Mouse (Mus musculus) forebrain, embryonic 14.5 days (tissue): Measurements from ENCODE around the gene Skor1. TPM values are rescaled to one million over a fixed set of nuclear protein-coding genes. Genes with fewer than 3 reads are reported as not detected.
A peak's percentile ranks its signal among the peaks of the same experiment; 100 is the strongest.

Experiments used
- ATAC-seq: fragments of 200-750 bp; cut with Nextera tagmentation; 2 replicates; pipeline ENCODE4 v1.8.0; 2017; ENCODE audit warnings: mild to moderate bottlenecking, moderate library complexity
- DNase-seq: peaks from one replicate; pipeline ENCODE4 v3.0.0-alpha.2; 2015; ENCODE audit warnings: low spot score
- H3K27ac ChIP-seq: fragments of 300-500 bp; sonication (generic); 2 replicates; pipeline ENCODE4 v1.5.1; 2014; ENCODE audit warnings: low read depth, mild to moderate bottlenecking, control low read depth, low read length, moderate library complexity
- H3K27me3 ChIP-seq: fragments of 300-500 bp; sonication (generic); replicated peaks from 2 replicates; pipeline ENCODE4 v1.6.1; 2014; ENCODE audit warnings: low read length, control low read depth, mixed read lengths; ENCODE audit not compliant: control insufficient read depth, insufficient read depth
- H3K36me3 ChIP-seq: fragments of 300-500 bp; sonication (generic); 2 replicates; pipeline ENCODE4 v1.6.1; 2014; ENCODE audit warnings: low read length, control low read depth; ENCODE audit not compliant: control insufficient read depth, insufficient read depth
- H3K4me1 ChIP-seq: fragments of 300-500 bp; sonication (generic); 2 replicates; pipeline ENCODE4 v1.6.1; 2014; ENCODE audit warnings: antibody characterized with exemption, low read length, control low read depth; ENCODE audit not compliant: control insufficient read depth, insufficient read depth
- H3K4me2 ChIP-seq: fragments of 300-500 bp; sonication (generic); 2 replicates; pipeline ENCODE4 v1.6.1; 2014; ENCODE audit warnings: mild to moderate bottlenecking, control low read depth, low read length
- H3K4me3 ChIP-seq: fragments of 300-500 bp; sonication (generic); 2 replicates; pipeline ENCODE4 v1.5.1; 2014; ENCODE audit warnings: low read depth, low read length, control low read depth
- H3K9ac ChIP-seq: fragments of 300-500 bp; sonication (generic); 2 replicates; pipeline ENCODE4 v1.6.1; 2014; ENCODE audit warnings: mild to moderate bottlenecking, low read length, control low read depth, moderate library complexity
- H3K9me3 ChIP-seq: fragments of 300-500 bp; sonication (generic); replicated peaks from 2 replicates; pipeline ENCODE4 v1.6.1; 2016; ENCODE audit warnings: low read length, control low read depth, mixed read lengths; ENCODE audit not compliant: control insufficient read depth
- WGBS: fragments of 180-500 bp; shearing (Covaris S2); extraction: QIAGEN DNeasy Blood & Tissue Kit; methylation state at CpG from one replicate; pipeline ENCODE4 v1.1.7; 2014; 5-methylcytosine and 5-hydroxymethylcytosine counted together
- polyA plus RNA-seq: library from polyadenylated mRNA; unstranded; fragments of >200 nt; fragmentation: Nextera tagmentation; extraction: Ambion mirVana; gene quantifications from 2 replicates; pipeline ENCODE4 v1.2.1, GENCODE M21; 2014

Gene Skor1
- polyA plus RNA-seq, 1 experiment from 2014 or later, result 0.30 TPM

- Histone ChIP-seq H3K9me3 (no peaks in the 10 kb centered on the region), H3K27me3 (peaks cover 15% of the 10 kb centered on the region), H3K9ac (no peak overlapping the region), H3K4me3 (no peak overlapping the region), H3K4me2 (no peak overlapping the region), H3K4me1 (peaks cover 20% of the 10 kb centered on the region), H3K36me3 (no peaks in the 10 kb centered on the region; the same call in 1 of the 2 replicates), H3K27ac (no peak overlapping the region)
- DNase-seq (no peak), ATAC-seq (no peak)
- WGBS, result 69% methylated on average over 7 of the region's 7 CpGs
These were observed 35.1 kb upstream of the Skor1 start for GRCm38 (mm10) chr9:63183864-63184263.

- Histone ChIP-seq H3K9me3 (no peaks in the 10 kb centered on the region), H3K27me3 (peaks cover 20% of the 10 kb centered on the region), H3K4me3 (no peak overlapping the region), H3K27ac (peak overlapping the region; percentile 52), H3K4me2 (peak overlapping the region; percentile 14; the same call in 1 of the 2 replicates), H3K36me3 (no peaks in the 10 kb centered on the region; the same call in 1 of the 2 replicates), H3K4me1 (peaks cover 20% of the 10 kb centered on the region), H3K9ac (0 out of 2 replicates have a peak overlapping the region, but pooled peaks have one; percentile 14)
- DNase-seq (peak; percentile 88), ATAC-seq (peak; percentile 88)
- 2% methylated on average over 14 of the region's 14 CpGs for WGBS
These were observed 33.7 kb upstream of the Skor1 start for GRCm38 (mm10) chr9:63182306-63182960.

- H3K4me1 ChIP-seq, result peaks cover 20% of the 10 kb centered on the region
- H3K27ac ChIP-seq, result peak overlapping the region; percentile 52; the same call in 1 of the 2 replicates
- peak overlapping the region; percentile 14; the same call in 1 of the 2 replicates for H3K4me2 ChIP-seq
- no peaks in the 10 kb centered on the region for H3K9me3 ChIP-seq
- ATAC-seq (peak; percentile 28; the same call in 1 of the 2 replicates), DNase-seq (peak; percentile 44)
- H3K4me3 ChIP-seq, result no peak overlapping the region
- peaks cover 20% of the 10 kb centered on the region for H3K27me3 ChIP-seq
- WGBS, result 9% methylated on average over 11 of the region's 11 CpGs
- H3K36me3 ChIP-seq, result no peaks in the 10 kb centered on the region
- peak overlapping the region; percentile 35; the same call in 1 of the 2 replicates for H3K9ac ChIP-seq
These were observed 32.8 kb upstream of the Skor1 start for GRCm38 (mm10) chr9:63181337-63182178.

- ATAC-seq, result no peak
- H3K27me3 ChIP-seq, result peaks cover 10% of the 10 kb centered on the region; the same call in 1 of the 2 replicates
- no peak for DNase-seq
- H3K27ac ChIP-seq, result no peak overlapping the region
- no peaks in the 10 kb centered on the region for H3K36me3 ChIP-seq
- no peak overlapping the region for H3K4me3 ChIP-seq
- H3K4me2 ChIP-seq, result no peak overlapping the region
- no peak overlapping the region for H3K9ac ChIP-seq
- no peaks in the 10 kb centered on the region for H3K9me3 ChIP-seq
- WGBS, result 92% methylated on average over 8 of the region's 8 CpGs
- peaks cover 20% of the 10 kb centered on the region for H3K4me1 ChIP-seq
These were observed 29.5 kb upstream of the Skor1 start for GRCm38 (mm10) chr9:63178296-63178695.

GRCm38 (mm10) chr9:63174001-63174721 is 25.4 kb upstream of the Skor1 start:
- DNase-seq, result no peak
- Histone ChIP-seq H3K9me3 (no peaks in the 10 kb centered on the region), H3K36me3 (no peaks in the 10 kb centered on the region), H3K4me3 (no peak overlapping the region), H3K27ac (no peak overlapping the region), H3K4me1 (no peaks in the 10 kb centered on the region), H3K4me2 (no peak overlapping the region), H3K9ac (no peak overlapping the region), H3K27me3 (peaks cover 8% of the 10 kb centered on the region; the same call in 1 of the 2 replicates)
- 88% methylated on average over 8 of the region's 8 CpGs for WGBS
- no peak for ATAC-seq

GRCm38 (mm10) chr9:63171951-63172350 is 23.2 kb upstream of the Skor1 start:
- Histone ChIP-seq H3K27ac (no peak overlapping the region), H3K9ac (no peak overlapping the region), H3K4me2 (no peak overlapping the region), H3K36me3 (no peaks in the 10 kb centered on the region), H3K4me1 (no peaks in the 10 kb centered on the region), H3K9me3 (no peaks in the 10 kb centered on the region), H3K4me3 (no peak overlapping the region), H3K27me3 (no peaks in the 10 kb centered on the region)
- WGBS, result 35% methylated on average over 2 of the region's 2 CpGs
- ATAC-seq (no peak), DNase-seq (no peak)

- H3K27ac ChIP-seq, result no peak overlapping the region
- no peaks in the 10 kb centered on the region for H3K36me3 ChIP-seq
- H3K27me3 ChIP-seq, result no peaks in the 10 kb centered on the region
- no peak overlapping the region for H3K4me2 ChIP-seq
- no peaks in the 10 kb centered on the region for H3K4me1 ChIP-seq
- no peak overlapping the region for H3K9ac ChIP-seq
- no peak for ATAC-seq
- H3K9me3 ChIP-seq, result no peaks in the 10 kb centered on the region
- H3K4me3 ChIP-seq, result no peak overlapping the region
- WGBS, result 86% methylated on average over 1 of the region's 1 CpGs
- no peak for DNase-seq
These were observed 20.4 kb upstream of the Skor1 start for GRCm38 (mm10) chr9:63169127-63169526.

GRCm38 (mm10) chr9:63165070-63165469 is 16.3 kb upstream of the Skor1 start:
- H3K4me3 ChIP-seq, result no peak overlapping the region
- H3K27me3 ChIP-seq, result no peaks in the 10 kb centered on the region
- H3K36me3 ChIP-seq, result 0 out of 2 replicates have a peak, but pooled peaks cover 2% of the 10 kb centered on the region
- H3K9ac ChIP-seq, result no peak overlapping the region
- DNase-seq, result no peak
- H3K9me3 ChIP-seq, result no peaks in the 10 kb centered on the region
- H3K4me1 ChIP-seq, result no peaks in the 10 kb centered on the region
- 35% methylated on average over 9 of the region's 9 CpGs for WGBS
- no peak overlapping the region for H3K4me2 ChIP-seq
- ATAC-seq, result no peak
- no peak overlapping the region for H3K27ac ChIP-seq
